Mouse (Mus musculus) hematopoietic stem cell, adult 5-6 weeks (primary cell): ENCODE measurements around the gene Daam1. TPM values are rescaled to one million over a fixed set of nuclear protein-coding genes. Genes with fewer than 3 reads are reported as not detected.

ENCODE experiments used
- ATAC-seq, 2 experiments: fragments of 125-278 bp in 1 of 2; replicated peaks in 1 of 2; 2 replicates each; pipeline ENCODE4 v1.8.0; 2016 to 2017; ENCODE audit warnings: inconsistent platforms in 2 of 2, mild to moderate bottlenecking in 2 of 2, moderate number of reproducible peaks in 2 of 2, low read depth in 1 of 2, moderate TSS enrichment in 1 of 2; ENCODE audit not compliant: low FRiP score in 2 of 2, poor library complexity in 2 of 2, severe bottlenecking in 2 of 2, insufficient read depth in 1 of 2, low TSS enrichment in 1 of 2
- total RNA-seq: library from RNA; stranded (forward); fragments of 172-1452, 232-1000 nt; gene quantifications from 2 replicates; pipeline ENCODE4 v1.2.3, GENCODE M21; 2017

Gene Daam1
- total RNA-seq, 1 experiment from 2014 or later: 11.7 TPM

DNA sequence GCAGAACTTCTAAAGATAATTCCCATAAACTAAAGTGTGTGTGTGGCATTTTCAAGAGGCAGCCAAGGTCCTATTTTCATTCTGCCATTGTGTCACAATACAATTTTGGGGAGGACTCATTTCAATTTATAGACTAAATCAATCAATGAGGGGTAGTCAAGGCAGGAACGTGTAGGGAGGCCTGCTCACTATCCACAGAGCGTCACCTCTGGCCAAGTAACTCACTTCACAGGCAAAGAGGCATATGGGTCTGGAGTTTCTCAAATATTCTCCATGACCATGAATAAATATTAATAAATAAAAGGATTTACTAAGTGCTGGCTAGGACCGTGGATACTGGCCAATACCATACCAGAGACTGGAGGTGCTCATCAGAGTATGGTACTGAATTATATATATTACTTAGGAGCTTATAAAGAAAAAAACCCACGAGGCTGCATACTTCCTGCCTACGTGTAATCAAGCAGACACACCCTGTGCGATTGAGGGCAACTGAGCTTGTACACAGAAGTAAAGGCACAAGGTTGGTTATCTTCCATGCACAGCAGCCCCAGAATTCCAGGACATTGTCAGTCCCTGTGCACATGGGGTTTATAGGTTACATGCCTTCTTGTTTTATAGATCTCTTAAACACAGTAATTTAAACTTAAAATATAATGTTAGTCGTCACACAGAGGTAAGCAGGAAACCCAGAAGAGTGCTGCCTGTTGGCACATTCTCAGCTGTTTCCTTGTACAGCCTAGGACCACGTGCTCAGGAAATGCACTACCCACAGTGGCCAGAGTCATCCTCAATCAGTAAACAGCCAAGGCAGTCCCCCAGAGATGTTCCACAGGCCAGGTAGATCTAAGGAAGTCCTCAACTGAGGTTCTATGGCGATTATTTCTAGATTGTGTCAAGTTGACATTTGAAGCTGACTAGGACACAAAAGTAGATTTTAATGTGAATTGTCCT lies 101.8 kb downstream of the Daam1 start:
- ATAC-seq: peak; percentile 65 to 77

DNA sequence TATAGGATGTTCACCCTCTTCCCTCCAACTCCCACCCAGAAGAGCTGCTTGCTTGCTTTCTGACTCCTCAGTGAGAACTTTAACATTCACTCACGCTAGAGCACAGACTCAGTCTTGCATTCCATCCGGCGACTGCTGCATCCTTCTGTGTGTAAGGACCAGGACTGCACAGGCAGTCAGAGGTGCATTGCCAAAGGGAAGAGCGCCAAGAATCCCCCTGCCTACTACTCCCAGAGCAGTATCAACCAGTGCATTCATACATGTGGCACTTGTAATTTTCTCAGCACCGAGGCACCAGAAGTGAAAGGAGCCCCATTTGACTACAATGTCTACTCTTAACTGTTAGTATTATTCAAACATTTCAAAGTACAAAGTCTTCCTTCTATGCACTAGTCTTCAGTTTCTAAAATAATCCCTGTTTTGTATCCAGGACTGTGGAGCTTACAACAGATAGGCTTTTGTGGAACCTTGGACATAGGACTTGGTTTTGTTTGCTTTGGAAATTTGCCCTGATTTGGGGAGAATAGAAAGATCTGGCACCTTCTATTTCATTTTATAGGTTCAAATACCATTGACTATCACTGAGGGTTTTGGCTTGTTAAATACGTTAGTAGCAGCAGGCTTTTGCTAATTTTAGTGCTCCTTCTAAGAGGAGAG lies 103.2 kb downstream of the Daam1 start:
- no peak for ATAC-seq

DNA sequence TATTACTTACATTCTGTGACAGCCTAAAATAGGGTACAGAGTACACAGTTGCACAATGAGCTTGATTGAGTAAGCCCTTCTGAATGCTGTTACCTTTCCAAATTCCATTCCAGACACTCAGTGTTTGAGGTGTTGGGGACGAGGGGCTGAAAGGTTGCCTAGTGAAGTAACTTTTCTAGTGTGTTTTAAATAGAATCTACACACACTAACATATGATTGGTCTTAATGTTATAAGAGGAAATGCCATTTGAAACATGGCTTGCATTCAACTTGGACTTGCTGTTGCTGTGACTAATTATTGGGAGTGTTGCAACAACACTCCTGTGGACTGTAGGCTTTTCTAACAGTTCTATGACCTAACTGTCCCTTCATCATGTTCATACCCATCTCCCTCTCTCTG lies 105.8 kb downstream of the Daam1 start:
- no peak; a peak in 1 of 4 replicates for ATAC-seq

DNA sequence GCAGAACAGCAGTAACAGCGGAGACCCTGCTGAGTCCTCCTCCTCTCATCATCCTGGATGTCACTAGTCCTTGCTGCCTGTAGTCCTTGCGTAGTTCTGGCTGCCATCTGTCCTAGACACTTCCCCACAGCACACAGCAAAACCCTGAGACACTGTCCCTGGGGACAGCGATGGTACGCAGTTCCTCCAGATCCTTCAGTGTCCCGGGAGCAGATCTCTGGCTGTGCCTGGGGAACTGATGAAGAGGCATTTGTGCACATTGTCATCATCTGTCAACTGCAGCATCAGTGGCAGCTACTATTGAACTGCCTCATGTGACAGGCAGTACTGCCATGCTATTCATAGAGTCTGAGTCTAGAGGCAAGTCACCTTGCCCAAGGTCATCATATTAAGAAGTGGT lies 107.6 kb downstream of the Daam1 start:
- no peak for ATAC-seq

DNA sequence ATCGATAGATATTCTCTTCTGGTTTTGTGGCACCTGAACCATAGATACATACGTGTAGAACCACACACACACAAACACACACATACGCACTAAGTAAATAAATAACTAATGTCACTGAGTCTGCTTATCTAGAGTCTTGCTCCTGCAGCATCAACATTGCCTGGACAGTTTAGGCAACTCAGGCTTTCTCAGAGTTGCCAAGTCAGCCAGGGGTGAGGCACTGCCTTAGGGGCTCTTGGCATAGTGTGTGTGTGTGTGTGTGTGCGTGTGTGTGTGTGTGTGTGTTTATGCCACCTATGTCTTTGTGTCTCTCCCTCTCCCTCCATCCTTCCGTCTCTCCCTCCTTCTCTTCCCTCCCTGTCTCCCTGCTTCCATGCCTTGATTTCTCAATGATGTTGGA lies 110.4 kb downstream of the Daam1 start:
- ATAC-seq: no peak

DNA sequence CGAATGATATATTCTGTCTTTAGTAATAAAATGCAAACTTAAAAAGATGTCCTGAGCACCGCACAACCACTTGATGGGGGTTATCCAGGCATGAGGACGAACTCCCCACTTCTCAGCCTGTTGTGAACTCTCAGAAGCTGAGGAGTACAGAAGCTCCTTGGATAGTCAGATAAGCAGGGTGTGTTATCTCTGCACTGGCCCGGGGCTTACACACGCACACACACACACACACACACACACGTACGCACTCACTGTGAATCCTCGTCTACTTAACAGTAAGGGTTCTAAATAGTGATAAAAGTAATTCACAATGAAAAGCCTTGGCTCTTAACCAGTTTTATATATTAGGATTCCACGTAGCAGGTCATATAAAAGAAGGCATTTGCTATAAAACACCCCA lies 112.2 kb downstream of the Daam1 start:
- no peak for ATAC-seq

DNA sequence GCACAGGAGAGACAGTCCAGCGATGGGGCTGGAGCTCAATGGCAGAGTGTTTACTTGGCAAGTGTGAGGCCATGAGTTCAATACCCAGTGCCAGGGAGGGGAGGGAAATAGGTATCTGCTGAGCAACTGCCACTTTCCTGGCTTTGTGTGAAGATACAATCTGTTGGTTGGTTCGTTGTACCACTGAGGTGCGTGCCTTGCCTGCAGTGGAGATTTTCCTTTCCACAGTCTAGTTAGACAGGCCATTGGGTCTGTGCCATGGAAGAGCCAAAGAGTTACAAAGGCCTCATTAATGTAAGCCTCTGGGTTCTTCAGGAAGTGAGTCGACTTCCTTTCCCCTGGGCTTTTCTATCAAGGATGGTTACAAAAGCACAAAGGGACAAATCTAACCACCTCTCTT lies 112.8 kb downstream of the Daam1 start:
- no peak for ATAC-seq

DNA sequence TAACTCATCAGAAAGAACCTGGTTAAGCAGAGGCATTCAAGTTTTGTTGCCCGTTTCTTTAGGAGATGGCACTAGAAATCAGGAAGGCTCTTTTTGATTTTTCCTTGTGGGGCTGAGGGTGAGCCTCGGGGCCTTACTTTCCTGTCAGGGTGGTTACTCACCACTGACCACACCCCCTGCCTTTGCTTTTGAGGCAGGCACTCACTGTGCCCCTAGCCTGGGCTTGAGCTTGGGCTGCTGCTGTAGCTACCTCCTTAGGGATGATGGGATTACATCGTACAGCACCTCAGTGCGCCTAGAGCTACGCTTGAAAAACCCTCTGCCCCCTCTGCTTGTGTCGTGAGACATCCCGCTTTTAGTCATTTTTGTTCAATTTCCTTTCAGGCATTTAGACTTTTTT lies 115.0 kb downstream of the Daam1 start:
- no peak for ATAC-seq

DNA sequence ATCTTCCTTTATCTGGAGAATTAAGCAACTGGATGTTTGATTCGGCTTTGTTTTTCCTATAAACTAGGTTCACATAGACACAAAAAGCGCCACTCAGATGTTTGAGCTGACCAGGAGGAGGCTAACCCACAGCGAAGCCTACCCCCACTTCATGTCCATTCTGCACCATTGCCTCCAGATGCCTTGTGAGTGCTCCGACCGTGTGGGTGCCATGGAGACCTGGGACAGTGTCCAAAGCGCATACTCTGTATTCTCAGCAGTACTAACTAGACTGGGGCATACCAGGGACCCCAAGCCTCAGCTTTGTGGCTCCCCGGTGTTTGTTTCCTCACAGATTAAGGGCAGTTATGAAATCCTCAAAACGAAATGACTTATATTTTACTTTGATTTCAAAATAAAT lies 115.6 kb downstream of the Daam1 start:
- ATAC-seq: no peak

DNA sequence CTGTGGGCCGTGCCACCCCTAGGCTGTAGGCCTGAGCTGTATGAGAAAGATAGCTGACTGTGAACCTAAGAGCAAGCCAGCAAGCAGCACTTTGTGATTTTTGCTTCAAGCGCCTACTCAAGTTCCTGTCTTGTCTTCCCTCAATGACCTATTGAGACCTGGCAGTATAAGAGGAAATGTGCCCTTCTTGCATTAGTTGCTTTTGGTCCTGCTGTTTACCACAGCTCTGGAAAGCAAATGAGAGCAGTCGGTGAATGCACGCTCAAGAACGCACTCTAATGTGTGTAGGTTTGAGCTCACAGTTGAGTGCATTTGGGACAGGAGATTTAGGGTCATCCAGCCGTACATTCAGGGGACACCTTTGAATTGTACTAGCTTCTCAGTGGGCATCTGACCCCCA lies 118.1 kb downstream of the Daam1 start:
- no peak for ATAC-seq

DNA sequence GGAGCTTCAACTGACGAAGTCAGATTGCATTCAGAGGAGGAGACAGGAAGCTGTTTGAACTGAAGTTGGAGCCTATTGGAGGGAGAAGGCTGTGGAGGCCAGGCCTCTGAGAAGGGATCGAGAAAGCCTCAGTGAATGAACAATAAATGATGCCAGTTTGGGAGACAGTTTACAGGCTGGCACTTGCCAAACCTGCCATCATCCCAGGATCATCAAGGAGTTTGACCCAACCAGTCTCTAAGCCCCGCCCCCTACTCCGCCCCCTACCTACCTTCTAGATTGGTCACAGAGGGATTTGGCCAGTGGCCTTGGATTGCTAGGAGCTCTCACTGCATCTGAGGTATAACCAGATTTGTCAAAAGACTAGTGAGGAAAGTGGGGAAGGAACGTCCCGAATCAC lies 118.7 kb downstream of the Daam1 start:
- no peak for ATAC-seq

DNA sequence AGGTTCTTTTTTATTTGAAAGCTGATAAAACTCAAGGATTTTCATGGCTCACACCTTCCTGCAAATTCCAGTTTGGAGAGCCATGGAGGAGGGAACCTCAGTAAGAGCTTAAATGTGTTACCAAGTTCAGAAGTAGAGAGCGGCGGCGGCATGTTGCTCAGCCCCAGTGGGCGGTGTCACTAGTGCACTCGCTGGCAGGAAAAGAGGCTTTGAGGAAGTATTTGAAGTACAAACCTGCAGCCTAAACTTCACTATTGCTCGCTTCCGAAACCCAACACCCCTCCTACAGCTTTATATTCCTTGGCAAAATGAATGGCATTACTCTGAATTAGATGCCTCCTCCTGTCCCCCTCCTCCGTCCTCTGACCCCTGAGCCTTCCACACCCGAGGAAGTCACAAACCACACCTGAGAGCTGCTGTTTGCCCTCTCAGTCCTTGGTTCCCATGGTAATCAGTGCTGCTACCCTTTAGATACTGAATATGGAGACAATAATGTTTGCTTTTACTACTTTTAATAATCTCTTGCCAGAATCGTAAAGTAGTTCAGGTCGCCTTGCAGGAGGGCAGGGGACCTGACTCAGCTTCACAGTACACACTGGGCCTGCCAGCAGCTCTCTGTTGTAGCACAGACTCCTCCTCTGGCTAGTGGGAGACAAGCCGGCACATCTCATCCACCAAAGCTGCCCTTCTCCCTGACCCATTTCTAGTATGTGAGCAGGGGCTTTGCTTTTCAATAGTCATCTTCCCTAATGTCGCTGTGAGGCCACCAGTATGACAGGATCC lies 119.4 kb downstream of the Daam1 start:
- ATAC-seq: peak; percentile 71 to 86

DNA sequence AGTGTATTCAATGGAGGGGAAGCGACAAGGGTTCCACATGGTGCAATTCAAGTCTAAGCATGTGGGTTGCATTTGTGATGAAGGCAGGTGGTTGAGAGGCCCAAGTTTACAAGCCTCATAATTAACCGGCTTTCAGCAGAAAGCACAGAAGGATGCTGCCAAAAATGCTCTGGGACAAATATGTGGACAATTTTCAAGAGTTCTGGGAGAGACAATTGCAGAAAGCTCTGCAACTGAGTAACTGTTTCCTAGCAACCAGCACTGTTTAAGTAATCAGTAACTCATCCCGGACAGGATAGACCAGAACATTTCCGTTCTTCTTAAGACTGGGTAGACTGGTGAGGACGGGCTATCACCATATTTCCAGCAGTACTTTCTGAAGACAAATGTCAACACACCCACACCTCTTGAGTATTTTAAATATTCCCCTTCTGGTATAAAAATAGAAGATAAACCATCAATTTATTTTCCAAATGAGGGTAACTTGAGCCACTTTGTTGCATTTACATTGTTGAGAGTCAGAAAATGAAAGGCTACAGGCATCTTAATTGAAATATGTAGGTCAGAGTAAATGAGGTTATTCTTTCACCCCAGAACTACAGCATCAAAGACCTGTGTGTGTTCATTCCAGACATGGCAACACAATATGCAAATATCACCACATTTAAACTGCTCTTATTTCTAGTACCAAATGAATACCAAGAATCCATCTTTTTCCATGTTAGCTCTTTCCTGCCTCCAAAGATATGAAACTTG lies 123.5 kb downstream of the Daam1 start:
- ATAC-seq: no peak

DNA sequence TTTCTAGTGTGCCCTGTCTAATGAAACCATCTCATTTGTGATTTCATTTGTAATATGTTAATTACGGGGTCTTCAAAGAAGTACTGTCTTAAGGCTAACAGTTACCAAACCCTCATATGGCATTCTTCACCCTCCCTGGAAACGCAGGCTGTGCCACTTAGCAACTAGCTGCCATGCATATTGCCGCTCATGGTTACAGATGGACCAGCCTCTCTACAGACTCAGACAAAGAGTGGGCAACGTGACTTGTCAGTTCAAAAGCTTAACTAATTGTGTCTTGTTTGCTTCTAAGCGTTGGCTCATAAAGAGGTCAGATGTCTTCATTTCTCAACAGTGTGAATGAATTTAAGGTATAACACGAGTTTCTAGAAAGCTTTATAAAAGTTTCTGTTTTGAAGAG lies 126.1 kb downstream of the Daam1 start:
- ATAC-seq: no peak

DNA sequence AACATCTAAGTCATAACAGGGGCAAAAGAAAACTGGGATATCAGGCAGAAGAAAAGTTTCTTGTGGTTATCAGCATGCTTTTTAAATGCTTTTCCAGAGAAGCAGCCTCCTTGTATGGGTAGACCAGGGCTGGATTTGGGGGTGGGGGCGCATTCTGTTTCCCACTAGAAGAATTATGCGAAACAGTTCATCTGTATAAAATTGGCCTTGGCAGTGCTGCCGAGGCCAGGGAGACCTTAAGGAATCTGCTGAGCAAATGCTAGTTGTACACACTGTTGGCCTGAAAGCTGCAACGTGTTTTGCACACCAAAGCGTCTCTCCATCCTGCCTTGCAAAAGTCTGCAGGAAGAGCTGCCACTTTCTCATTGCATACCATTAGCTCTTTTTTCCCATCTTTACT lies 126.6 kb downstream of the Daam1 start:
- ATAC-seq: no peak

DNA sequence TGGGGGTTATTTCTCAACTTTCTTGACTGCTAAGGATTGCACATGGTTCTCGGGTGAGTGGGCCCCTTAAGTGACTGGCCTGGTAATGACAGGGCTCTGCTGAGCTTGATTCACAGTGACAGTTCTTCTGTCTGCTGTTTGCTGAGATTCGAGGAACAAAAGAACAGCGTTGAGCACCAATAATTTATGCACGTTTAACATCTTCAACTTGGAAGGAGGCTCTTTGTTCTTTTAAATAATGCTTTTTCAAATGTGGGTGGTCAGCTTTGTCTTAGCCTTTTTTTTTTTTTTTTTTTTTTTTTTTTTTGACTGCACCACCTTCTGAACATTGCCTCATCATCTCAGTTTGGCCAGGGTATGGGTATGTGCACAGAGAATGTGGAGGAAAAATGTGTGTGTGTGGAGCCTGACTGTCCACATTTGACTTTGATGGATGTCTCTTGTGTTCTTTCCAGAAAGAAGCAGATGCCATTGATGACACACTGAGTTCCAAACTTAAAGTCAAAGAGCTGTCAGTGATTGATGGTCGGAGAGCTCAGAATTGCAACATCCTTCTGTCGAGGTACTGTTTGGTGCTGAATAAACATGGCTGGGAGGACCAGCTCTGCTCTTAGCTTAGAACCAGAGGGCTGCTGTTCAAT lies 128.6 kb downstream of the Daam1 start:
- no peak for ATAC-seq

DNA sequence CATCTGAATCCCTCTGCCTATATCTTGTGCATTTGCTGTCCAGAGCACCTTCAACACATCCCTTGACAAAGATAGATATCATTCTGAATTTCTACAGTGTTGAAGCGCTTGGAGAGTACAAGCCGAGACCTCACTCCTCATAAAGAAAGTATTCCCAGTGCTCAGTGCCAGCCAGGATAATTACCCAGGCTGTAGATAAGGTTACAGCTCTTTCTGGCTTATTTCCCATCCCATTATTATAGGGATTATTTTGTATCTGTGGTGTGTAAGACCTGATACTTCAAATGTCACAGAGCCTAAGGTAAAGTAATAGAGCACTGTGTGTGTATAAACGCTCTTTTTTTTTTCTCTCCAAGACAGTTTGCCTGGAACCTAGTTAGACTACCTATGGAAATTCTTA lies 130.8 kb downstream of the Daam1 start:
- no peak for ATAC-seq
